Mouse (Mus musculus): ENCODE data around the gene Gm28047. TPM values are rescaled to one million over a fixed set of nuclear protein-coding genes. Genes with fewer than 3 reads are reported as not detected.
A peak's percentile ranks its signal among the peaks of the same experiment; 100 is the strongest.
"Not testable (repeated sequence)": the region's sequence is repeated elsewhere in the genome, so short reads cannot be mapped to it uniquely, and the experiment has no call there.

The Gm28047 gene
- polyA plus RNA-seq (2012; rRNA removed), result 0.08 TPM in 1 of 2 replicates, not detected in the other

- peak; percentile 97 to 99 for DNase-seq (ENCODE audit: extremely low spot score in 1 of 2, low spot score in 1 of 2)
These were observed at the start of gene Gm28047, which contains the start of gene Atf7 for GRCm38 (mm10) chr15:102624970-102625686. Gm28047 (minus strand) TSS chr15:102625067. Atf7 (minus strand) TSS chr15:102625464.

GRCm38 (mm10) chr15:102673548-102673947 lies 48.7 kb upstream of the Gm28047 start:
- peak; percentile 67 to 77 for DNase-seq (ENCODE audit: extremely low spot score in 1 of 2, low spot score in 1 of 2)

GRCm38 (mm10) chr15:102672215-102673071 lies 47.6 kb upstream of the Gm28047 start, which contains the start of gene Atp5g2:
Atp5g2 (minus strand) TSS chr15:102672352.
- peak in 1 of 2 experiments; percentile 51 for DNase-seq (ENCODE audit: extremely low spot score in 1 of 2, low spot score in 1 of 2)

GRCm38 (mm10) chr15:102671721-102672214 lies 46.9 kb upstream of the Gm28047 start:
- peak; percentile 50 to 69 for DNase-seq (ENCODE audit: extremely low spot score in 1 of 2, low spot score in 1 of 2)

- DNase-seq (ENCODE audit: extremely low spot score in 1 of 2, low spot score in 1 of 2), result peak; percentile 96 to 98
These were observed 46.1 kb upstream of the Gm28047 start for GRCm38 (mm10) chr15:102670767-102671575.

GRCm38 (mm10) chr15:102670281-102670680 lies 45.4 kb upstream of the Gm28047 start:
- peak in 1 of 2 experiments; percentile 49 for DNase-seq (ENCODE audit: extremely low spot score in 1 of 2, low spot score in 1 of 2)

- DNase-seq (ENCODE audit: extremely low spot score in 1 of 2, low spot score in 1 of 2), result no peak
These were observed 44.7 kb upstream of the Gm28047 start for GRCm38 (mm10) chr15:102669571-102669970.

- peak in 1 of 2 experiments; percentile 76 for DNase-seq (ENCODE audit: extremely low spot score in 1 of 2, low spot score in 1 of 2)
These were observed 40.6 kb upstream of the Gm28047 start for GRCm38 (mm10) chr15:102665494-102665893.

- DNase-seq (ENCODE audit: extremely low spot score in 1 of 2, low spot score in 1 of 2), result no peak
These were observed 39.0 kb upstream of the Gm28047 start for GRCm38 (mm10) chr15:102663825-102664224.

GRCm38 (mm10) chr15:102662601-102663000 lies 37.7 kb upstream of the Gm28047 start:
- DNase-seq (ENCODE audit: extremely low spot score in 1 of 2, low spot score in 1 of 2), result not testable (repeated sequence)

- DNase-seq (ENCODE audit: extremely low spot score in 1 of 2, low spot score in 1 of 2), result peak in 1 of 2 experiments; percentile 41
These were observed 33.1 kb upstream of the Gm28047 start for GRCm38 (mm10) chr15:102657926-102658381.

- no peak for DNase-seq (ENCODE audit: extremely low spot score in 1 of 2, low spot score in 1 of 2)
These were observed 31.8 kb upstream of the Gm28047 start for GRCm38 (mm10) chr15:102656658-102657057.

GRCm38 (mm10) chr15:102651928-102652660 lies 27.2 kb upstream of the Gm28047 start:
- not testable (repeated sequence) for DNase-seq (ENCODE audit: extremely low spot score in 1 of 2, low spot score in 1 of 2)

- DNase-seq (ENCODE audit: extremely low spot score in 1 of 2, low spot score in 1 of 2), result no peak
These were observed 26.2 kb upstream of the Gm28047 start for GRCm38 (mm10) chr15:102651107-102651506.

GRCm38 (mm10) chr15:102635817-102636216 lies 10.9 kb upstream of the Gm28047 start:
- DNase-seq (ENCODE audit: extremely low spot score in 1 of 2, low spot score in 1 of 2), result peak; percentile 67 to 71

- no peak for DNase-seq (ENCODE audit: extremely low spot score in 1 of 2, low spot score in 1 of 2)
These were observed 9.8 kb upstream of the Gm28047 start for GRCm38 (mm10) chr15:102634684-102635083.

GRCm38 (mm10) chr15:102625687-102626055 lies 804 bp upstream of the Gm28047 start:
- DNase-seq (ENCODE audit: extremely low spot score in 1 of 2, low spot score in 1 of 2), result no peak

- DNase-seq (ENCODE audit: extremely low spot score in 1 of 2, low spot score in 1 of 2), result no peak
These were observed 437 bp downstream of the Gm28047 start for GRCm38 (mm10) chr15:102624291-102624969.

- DNase-seq (ENCODE audit: extremely low spot score in 1 of 2, low spot score in 1 of 2), result no peak
These were observed 1.7 kb downstream of the Gm28047 start for GRCm38 (mm10) chr15:102623121-102623520.
